Mouse (Mus musculus): ENCODE measurements at regions not wholly inside any gene's neighbourhood (a gene's known extent, or its start where the extent isn't known, plus 50 kb on each side); places are given as distances from the start of the nearest gene placed in this dataset.
"Not testable (repeated sequence)": the region's sequence is repeated elsewhere in the genome, so short reads cannot be mapped to it uniquely, and the experiment has no call there.

DNA sequence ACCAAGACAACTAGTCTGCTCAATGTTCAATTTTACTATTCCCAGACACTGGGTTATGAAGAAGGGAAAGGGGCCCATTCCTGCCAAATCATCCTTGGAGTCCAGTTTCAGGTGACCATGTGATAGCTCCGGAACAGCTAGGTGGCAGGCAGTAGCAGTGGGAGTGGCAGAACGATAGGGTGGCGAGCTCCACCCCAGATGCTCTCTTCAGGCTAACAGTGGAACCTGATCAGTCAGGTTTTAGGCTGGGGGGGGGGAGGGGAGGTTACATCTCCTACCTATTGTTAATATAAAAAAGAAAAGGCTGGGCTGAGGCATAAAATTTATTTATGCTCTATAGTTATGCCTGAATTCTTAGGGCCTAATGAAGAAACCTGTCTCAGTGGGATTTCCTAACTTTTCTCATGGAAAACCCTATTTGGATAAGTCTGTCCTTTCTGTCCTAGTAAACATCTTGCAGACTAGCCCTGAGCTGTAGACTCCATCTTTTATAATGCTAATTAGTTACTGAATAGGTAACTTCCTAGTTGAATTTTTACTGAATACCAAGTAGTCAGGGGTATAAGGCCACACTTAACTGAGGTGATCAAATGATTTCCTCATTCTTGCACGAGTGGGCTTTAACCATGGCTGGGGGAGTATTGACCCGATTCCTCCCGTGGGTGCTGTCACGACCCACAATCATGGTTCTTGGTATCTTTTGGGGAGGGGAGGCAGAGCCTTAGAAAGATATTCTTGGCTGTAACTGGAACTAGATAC is 223.2 kb upstream of the Ell2 start:
- not testable (repeated sequence) for ATAC-seq (ENCODE audit: low TSS enrichment)

GRCm38 (mm10) chr13:75484252-75484651 is 222.3 kb upstream of the Ell2 start:
- not testable (repeated sequence) for ATAC-seq (ENCODE audit: low TSS enrichment)

- ATAC-seq (ENCODE audit: low TSS enrichment), result no peak
Observed at GRCm38 (mm10) chr13:75501530-75501929, 205.0 kb upstream of the Ell2 start.

GRCm38 (mm10) chr13:75503394-75503793 is 203.2 kb upstream of the Ell2 start:
- ATAC-seq (ENCODE audit: low TSS enrichment), result no peak

DNA sequence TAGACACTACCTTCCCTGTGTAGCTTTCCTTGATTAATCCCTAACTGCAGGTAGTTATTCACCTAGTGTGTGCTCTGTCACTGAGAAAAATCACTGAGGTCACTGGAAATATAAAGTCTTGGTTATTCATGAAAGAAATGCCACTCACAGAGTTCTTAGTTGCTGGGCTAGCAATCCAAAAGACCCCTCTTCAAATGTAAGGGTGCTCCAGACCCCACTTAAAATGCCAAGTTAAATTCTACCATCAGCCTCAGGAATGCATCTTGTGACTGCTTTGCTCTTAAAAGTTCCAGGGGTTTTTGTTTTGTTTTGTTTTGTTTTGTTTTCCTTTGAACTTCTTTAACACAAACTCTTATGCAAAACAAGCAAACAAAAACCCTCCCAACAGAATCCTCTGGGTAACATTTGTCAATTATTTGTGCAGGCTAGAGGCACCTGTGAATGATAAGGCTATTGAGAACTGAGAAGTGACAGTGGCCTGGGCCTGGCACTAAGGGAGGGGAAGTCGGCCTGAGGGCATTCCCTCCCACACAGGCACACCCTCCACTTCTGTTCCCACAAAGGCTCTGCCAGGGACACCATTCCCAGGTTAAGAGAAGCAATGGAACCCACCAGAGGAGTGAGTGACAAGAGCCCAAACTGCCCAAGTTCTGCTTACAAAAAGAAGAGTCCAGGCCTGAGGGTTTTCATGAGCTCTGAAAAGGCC is 192.1 kb upstream of the Ell2 start:
- ATAC-seq (ENCODE audit: low TSS enrichment), result no peak

DNA sequence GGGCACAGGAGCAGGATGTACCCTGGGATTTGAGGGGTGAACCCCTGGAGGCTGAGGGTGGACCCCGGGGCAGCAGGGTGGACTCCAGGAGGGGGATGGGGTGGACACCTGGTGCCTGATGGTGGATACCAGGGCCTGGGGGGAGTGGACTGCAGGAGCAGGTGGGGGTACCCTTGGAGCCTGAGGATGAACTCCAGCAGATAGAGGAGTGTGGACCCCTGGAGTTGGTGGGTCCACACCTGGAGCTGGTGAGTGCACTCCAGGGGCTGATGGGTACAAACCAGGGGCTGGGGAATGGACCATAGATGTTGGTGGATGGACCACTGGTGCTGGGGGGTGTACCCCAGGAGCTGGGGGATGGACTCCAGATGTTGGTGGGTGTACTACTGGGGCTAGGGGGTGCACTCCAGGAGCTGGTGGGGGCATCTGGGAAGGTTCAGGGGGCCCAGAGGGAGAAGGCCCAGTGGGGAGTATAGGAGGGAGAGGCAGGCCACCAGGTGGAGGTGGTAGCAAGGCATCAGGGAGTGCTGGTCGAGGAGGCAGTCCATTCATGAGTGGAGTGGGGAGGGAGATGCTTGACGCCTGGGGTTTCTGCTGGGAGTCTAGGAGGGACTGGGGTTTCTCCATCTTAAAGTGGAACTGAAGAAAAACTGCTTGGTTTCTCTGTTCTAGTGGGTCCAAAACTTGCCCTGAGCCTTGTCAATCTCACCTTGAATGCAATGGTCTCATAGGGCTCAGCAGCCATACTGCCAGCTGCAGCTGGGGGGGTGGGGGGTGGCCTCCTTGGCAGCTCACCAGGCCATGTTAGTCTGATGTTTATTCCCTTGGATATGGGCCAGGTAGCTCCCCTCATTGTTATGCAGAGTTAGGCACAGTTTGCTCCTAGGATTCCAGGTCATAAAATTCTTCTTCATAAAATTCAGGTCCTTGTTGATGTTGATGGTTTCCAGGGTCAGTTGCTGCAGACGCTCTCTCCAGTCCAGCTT is 183.0 kb upstream of the Ell2 start:
- ATAC-seq (ENCODE audit: low TSS enrichment), result no peak

GRCm38 (mm10) chr13:75524481-75524880 is 182.1 kb upstream of the Ell2 start:
- no peak for ATAC-seq (ENCODE audit: low TSS enrichment)

- ATAC-seq (ENCODE audit: low TSS enrichment), result no peak
Observed at GRCm38 (mm10) chr13:75531566-75531965, 175.0 kb upstream of the Ell2 start.

GRCm38 (mm10) chr13:75541446-75541845 is 165.1 kb upstream of the Ell2 start:
- ATAC-seq (ENCODE audit: low TSS enrichment), result no peak

DNA sequence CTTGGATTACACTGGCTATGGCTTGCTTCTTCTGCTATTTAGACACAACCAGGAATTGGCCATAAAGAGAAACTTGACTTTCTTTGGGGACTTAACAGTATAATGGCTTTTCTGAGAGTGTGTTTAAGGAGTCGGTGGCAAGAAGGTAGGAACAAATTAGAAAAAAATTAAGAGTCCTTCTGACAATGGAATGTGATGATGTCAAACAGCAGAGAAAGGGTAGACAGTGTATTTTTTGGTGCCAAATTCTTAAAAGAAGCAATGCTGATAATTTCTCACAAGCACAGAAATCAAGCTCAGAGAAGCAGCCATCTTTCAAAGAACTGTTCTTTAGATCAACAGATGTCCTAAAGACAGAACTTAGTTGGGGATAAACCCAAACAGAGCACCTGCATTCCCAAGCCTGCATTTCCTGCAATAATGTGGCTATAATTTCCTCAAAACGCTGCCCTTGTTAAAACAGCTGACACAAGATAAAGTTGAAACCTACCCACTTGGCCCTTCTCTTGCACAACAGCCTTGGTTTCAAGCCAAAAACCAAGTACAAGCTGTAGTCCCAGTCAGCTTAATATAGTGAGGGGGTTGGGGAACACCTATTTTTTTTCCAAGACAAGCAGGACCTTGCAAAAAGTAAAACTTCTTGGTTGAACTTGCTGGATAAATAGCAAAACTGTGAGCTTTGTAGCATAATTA is 164.2 kb upstream of the Ell2 start:
- no peak for ATAC-seq (ENCODE audit: low TSS enrichment)

GRCm38 (mm10) chr13:75542946-75543327 is 163.6 kb upstream of the Ell2 start:
- ATAC-seq (ENCODE audit: low TSS enrichment), result no peak

GRCm38 (mm10) chr13:75543595-75543994 is 163.0 kb upstream of the Ell2 start:
- no peak for ATAC-seq (ENCODE audit: low TSS enrichment)

DNA sequence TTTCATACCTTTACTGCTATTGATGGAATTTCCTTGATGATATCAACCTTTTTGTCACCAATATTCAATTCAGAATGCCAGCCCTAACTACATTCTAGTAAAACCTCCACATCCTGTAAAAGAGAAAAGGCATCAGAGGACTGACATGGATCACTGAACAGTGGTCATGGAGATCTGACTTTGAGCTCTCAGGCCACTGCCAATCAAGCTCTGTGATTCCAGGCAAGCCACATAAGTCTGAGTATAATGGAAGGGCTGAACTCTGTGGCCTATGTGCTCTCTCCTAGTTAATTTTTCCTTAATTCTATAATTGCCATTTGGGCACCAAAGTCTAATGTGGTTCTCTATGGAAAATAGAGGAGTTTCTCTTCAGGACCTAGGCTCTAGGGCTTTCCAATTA is 161.8 kb upstream of the Ell2 start:
- ATAC-seq (ENCODE audit: low TSS enrichment), result no peak

DNA sequence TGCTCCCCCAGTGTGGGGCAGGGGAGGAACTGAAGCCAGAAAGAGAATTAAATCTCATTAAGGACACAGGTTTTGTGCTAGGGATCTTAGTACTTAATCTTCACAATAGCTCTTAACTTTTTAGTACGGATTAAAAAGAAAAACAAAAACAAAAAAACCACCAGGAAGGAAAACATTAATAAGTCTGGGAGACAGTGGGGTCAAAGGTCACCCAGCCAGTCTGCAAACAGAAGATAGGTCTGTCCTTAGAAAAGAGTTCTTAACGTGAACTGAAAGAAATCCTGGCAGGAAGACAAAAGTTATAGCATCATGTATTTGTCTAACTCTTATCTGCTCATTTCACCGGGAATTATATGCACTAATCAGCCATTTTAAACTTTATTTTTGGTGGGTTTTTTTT is 158.8 kb upstream of the Ell2 start:
- no peak for ATAC-seq (ENCODE audit: low TSS enrichment)

DNA sequence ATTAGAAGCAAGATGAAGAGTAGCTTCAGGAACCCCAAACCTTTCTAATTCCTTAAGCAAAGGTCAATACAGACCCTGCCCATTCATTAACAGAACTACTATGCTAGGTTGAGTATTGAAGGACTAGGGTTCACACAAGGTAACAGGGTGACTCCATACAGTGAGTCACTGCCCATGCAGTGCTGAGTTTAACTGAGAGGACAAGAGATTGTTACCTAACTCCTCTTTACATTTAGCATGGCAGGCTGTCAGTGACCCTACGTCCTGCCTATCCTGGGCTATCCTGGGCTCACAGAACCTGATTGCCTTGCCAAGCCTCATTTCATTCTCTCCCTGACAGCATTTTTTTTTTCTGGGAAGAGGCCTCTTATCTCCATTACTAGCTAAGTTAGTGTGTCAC is 127.6 kb upstream of the Ell2 start:
- no peak for ATAC-seq (ENCODE audit: low TSS enrichment)

GRCm38 (mm10) chr13:75590836-75591235 is 115.7 kb upstream of the Ell2 start:
- ATAC-seq (ENCODE audit: low TSS enrichment), result peak; percentile 92

DNA sequence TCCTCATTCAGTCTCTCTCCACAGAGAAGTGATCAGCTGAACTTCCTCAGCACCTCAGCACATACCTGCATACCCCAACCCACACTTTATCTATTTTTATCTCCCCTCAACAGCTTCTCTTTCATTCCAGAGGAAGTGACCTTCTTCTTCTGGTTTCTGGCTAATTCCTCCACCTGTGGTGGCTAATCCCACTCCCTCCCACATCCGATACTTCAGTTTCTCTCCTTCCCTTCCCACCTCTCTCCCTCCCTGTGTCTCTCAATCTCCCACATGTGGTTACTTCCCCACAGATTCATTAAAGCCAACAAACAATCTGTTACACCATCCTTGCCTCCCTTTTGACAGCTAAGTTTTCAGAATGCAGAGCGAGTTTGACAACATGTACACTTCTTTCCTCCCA is 109.7 kb upstream of the Ell2 start:
- no peak for ATAC-seq (ENCODE audit: low TSS enrichment)

- no peak for ATAC-seq (ENCODE audit: low TSS enrichment)
Observed at GRCm38 (mm10) chr13:75598186-75598585, 108.4 kb upstream of the Ell2 start.

DNA sequence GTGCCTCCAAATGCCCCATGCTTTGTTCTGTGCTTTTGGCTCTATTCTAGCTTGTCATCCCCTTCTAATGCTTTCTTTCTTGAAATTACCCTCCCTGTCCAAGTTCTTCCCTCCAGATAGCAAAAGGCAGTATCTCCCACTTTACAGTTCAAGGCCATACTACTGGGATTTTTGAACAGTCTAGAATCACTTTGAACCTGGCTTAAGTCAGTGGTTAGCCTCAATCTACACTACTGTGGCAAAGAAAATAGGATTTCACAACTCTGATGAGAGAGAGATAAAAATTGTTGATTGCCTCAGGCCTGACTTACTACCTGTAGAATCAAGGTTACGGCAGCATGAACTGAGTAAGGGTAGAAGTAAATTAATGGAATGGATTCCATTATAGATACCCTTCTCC is 107.9 kb upstream of the Ell2 start:
- no peak for ATAC-seq (ENCODE audit: low TSS enrichment)

DNA sequence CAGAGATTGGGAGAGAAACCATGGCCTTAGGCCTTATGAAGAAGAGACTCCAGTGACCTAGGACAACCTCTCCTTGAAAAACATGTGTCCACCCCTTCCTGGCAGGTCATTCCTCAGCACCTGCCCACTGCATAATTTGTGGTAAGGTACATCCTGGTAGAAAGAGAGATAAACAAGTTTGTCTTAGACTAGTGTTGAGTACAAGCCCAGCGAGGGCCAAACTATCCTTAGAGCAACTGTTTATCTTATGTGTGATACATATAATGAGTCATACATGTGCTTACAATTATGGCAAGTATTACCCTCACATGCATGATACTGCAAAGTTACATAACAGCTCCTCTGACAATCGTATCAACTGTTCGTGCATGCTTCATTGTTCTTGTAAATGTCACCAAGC is 83.3 kb upstream of the Ell2 start:
- no peak for ATAC-seq (ENCODE audit: low TSS enrichment)

DNA sequence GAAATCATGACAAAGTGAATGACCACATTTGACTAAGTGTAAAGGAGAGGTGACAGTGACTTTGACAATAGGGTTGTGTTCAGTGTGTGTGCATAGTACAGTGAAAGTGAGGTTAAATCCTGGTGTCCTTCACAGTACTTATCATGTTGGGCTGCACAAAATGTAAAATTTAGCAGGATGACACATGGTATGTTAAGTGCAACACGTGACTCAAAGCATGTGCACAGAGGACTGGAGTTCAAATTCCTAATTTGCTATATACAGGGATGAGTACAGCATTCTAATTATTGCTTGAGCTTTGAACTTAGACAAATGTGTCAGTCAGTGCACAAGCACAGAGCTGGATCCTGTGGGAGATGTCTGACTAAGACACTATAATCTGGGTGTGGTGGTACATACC is 79.2 kb upstream of the Ell2 start:
- ATAC-seq (ENCODE audit: low TSS enrichment), result no peak

GRCm38 (mm10) chr13:75631048-75631447 is 75.5 kb upstream of the Ell2 start:
- no peak for ATAC-seq (ENCODE audit: low TSS enrichment)

Measured in frontal cortex, adult (tissue).